Mouse (Mus musculus): ENCODE measurements at regions not wholly inside any gene's neighbourhood (a gene's known extent, or its start where the extent isn't known, plus 50 kb on each side); places are given as distances from the start of the nearest gene placed in this dataset.
"Not testable (repeated sequence)": the region's sequence is repeated elsewhere in the genome, so short reads cannot be mapped to it uniquely, and the experiment has no call there.

- DNase-seq (ENCODE audit: low spot score in 2 of 2) = no peak
Observed at GRCm38 (mm10) chr9:85637274-85637673, 111.9 kb downstream of the Ibtk start.

- DNase-seq (ENCODE audit: low spot score in 2 of 2) = no peak
Observed at GRCm38 (mm10) chr9:85636131-85636447, 113.0 kb downstream of the Ibtk start.

GRCm38 (mm10) chr9:85635438-85636130 is 113.5 kb downstream of the Ibtk start:
- DNase-seq (ENCODE audit: low spot score in 2 of 2) = no peak

- DNase-seq (ENCODE audit: low spot score in 2 of 2) = not testable (repeated sequence)
Observed at GRCm38 (mm10) chr9:85634786-85635185, 114.3 kb downstream of the Ibtk start.

GRCm38 (mm10) chr9:85617972-85618371 is 131.2 kb downstream of the Ibtk start:
- no peak for DNase-seq (ENCODE audit: low spot score in 2 of 2)

GRCm38 (mm10) chr9:85617177-85617777 is 131.9 kb downstream of the Ibtk start:
- DNase-seq (ENCODE audit: low spot score in 2 of 2) = no peak

GRCm38 (mm10) chr9:85616266-85616869 is 132.8 kb downstream of the Ibtk start:
- no peak for DNase-seq (ENCODE audit: low spot score in 2 of 2)

GRCm38 (mm10) chr9:85609152-85609551 is 140.0 kb downstream of the Ibtk start:
- no peak for DNase-seq (ENCODE audit: low spot score in 2 of 2)

GRCm38 (mm10) chr9:85596959-85597358 is 152.2 kb downstream of the Ibtk start:
- DNase-seq (ENCODE audit: low spot score in 2 of 2) = peak in 1 of 2 experiments; percentile 24

GRCm38 (mm10) chr9:85593867-85594266 is 155.3 kb downstream of the Ibtk start:
- no peak for DNase-seq (ENCODE audit: low spot score in 2 of 2)

GRCm38 (mm10) chr9:85592639-85593038 is 156.5 kb downstream of the Ibtk start:
- no peak for DNase-seq (ENCODE audit: low spot score in 2 of 2)

GRCm38 (mm10) chr9:85589210-85589609 is 159.9 kb downstream of the Ibtk start:
- DNase-seq (ENCODE audit: low spot score in 2 of 2) = no peak

GRCm38 (mm10) chr9:85588077-85588476 is 161.1 kb downstream of the Ibtk start:
- DNase-seq (ENCODE audit: low spot score in 2 of 2) = peak in 1 of 2 experiments; percentile 12

- no peak for DNase-seq (ENCODE audit: low spot score in 2 of 2)
Observed at GRCm38 (mm10) chr9:85581028-85581595, 168.0 kb downstream of the Ibtk start.

- DNase-seq (ENCODE audit: low spot score in 2 of 2) = no peak
Observed at GRCm38 (mm10) chr9:85577812-85578211, 171.3 kb downstream of the Ibtk start.

GRCm38 (mm10) chr9:85577338-85577737 is 171.8 kb downstream of the Ibtk start:
- DNase-seq (ENCODE audit: low spot score in 2 of 2) = no peak

- no peak for DNase-seq (ENCODE audit: low spot score in 2 of 2)
Observed at GRCm38 (mm10) chr9:85568877-85569276, 180.3 kb downstream of the Ibtk start.

- no peak for DNase-seq (ENCODE audit: low spot score in 2 of 2)
Observed at GRCm38 (mm10) chr9:85551871-85552270, 197.3 kb downstream of the Ibtk start.

- DNase-seq (ENCODE audit: low spot score in 2 of 2) = no peak
Observed at GRCm38 (mm10) chr9:85550455-85550854, 198.7 kb downstream of the Ibtk start.

- DNase-seq (ENCODE audit: low spot score in 2 of 2) = no peak
Observed at GRCm38 (mm10) chr9:85546226-85546625, 202.9 kb downstream of the Ibtk start.

- no peak for DNase-seq (ENCODE audit: low spot score in 2 of 2)
Observed at GRCm38 (mm10) chr9:85545566-85545965, 203.6 kb downstream of the Ibtk start.

GRCm38 (mm10) chr9:85538557-85538956 is 210.6 kb downstream of the Ibtk start:
- DNase-seq (ENCODE audit: low spot score in 2 of 2) = no peak

GRCm38 (mm10) chr9:85528421-85528820 is 201.3 kb upstream of the Tent5a start:
- no peak for DNase-seq (ENCODE audit: low spot score in 2 of 2)

Measured in thymus, postnatal 10 days (tissue).